Mouse (Mus musculus): Measurements from ENCODE around the gene Rnase2b. TPM values are rescaled to one million over a fixed set of nuclear protein-coding genes. Genes with fewer than 3 reads are reported as not detected.

Gene Rnase2b
- polyA plus RNA-seq, 1 experiment from 2014 or later, result not detected

- no peak for ATAC-seq (ENCODE audit: low FRiP score)
- Histone ChIP-seq H3K4me1 (no peaks in the 10 kb centered on the region), H3K4me3 (replicated peaks) (no peak within 1 kb of the TSS), H3K9ac (no peak within 1 kb of the TSS), H3K27ac (no peak within 1 kb of the TSS), H3K9me3 (no peaks in the 10 kb centered on the region), H3K27me3 (no peaks in the 10 kb centered on the region), H3K36me3 (replicated peaks) (no peaks in the 10 kb centered on the region), H3K4me2 (no peak within 1 kb of the TSS)
- WGBS, result 91% methylated on average over 2 of the region's 2 CpGs
Measured at GRCm38 (mm10) chr14:51203115-51203514, 41.1 kb downstream of the Rnase2b start, which contains the start of gene Ear14. TSS of gene Ear14 (plus strand) at chr14:51203391.

Other genes starting within 250 kb of the Rnase2b start
- 141 TPM in 2 replicates for gene Osgep, start 237.4 kb upstream of the Rnase2b start, polyA plus RNA-seq (2016; fragmentation: Nextera tagmentation; extraction: Ambion mirVana)
- gene Apex1, start 237.3 kb upstream of the Rnase2b start, polyA plus RNA-seq (2016; fragmentation: Nextera tagmentation; extraction: Ambion mirVana), result 346 and 350 TPM in 2 replicates
- 67.3 and 73.1 TPM in 2 replicates for gene Pip4p1, start 231.4 kb upstream of the Rnase2b start, polyA plus RNA-seq (2016; fragmentation: Nextera tagmentation; extraction: Ambion mirVana)
- gene Pnp, start 231.2 kb upstream of the Rnase2b start, polyA plus RNA-seq (2016; fragmentation: Nextera tagmentation; extraction: Ambion mirVana), result 43.8 and 44.3 TPM in 2 replicates
- not detected in 2 replicates for gene Gm49342, start 217.7 kb upstream of the Rnase2b start, polyA plus RNA-seq (2016; fragmentation: Nextera tagmentation; extraction: Ambion mirVana)
- 0.42 and 0.60 TPM in 2 replicates for gene Pnp2, start 206.3 kb upstream of the Rnase2b start, polyA plus RNA-seq (2016; fragmentation: Nextera tagmentation; extraction: Ambion mirVana)
- not detected in 2 replicates for gene Rnase10, start 154.5 kb upstream of the Rnase2b start, polyA plus RNA-seq (2016; fragmentation: Nextera tagmentation; extraction: Ambion mirVana)
- not detected in 2 replicates for gene Rnase9, start 120.4 kb upstream of the Rnase2b start, polyA plus RNA-seq (2016; fragmentation: Nextera tagmentation; extraction: Ambion mirVana)
- not detected in 2 replicates for gene Rnase11, start 112.1 kb upstream of the Rnase2b start, polyA plus RNA-seq (2016; fragmentation: Nextera tagmentation; extraction: Ambion mirVana)
- not detected in 2 replicates for gene Rnase12, start 104.6 kb upstream of the Rnase2b start, polyA plus RNA-seq (2016; fragmentation: Nextera tagmentation; extraction: Ambion mirVana)
- not detected in 2 replicates for gene Olfr750, start 87.8 kb upstream of the Rnase2b start, polyA plus RNA-seq (2016; fragmentation: Nextera tagmentation; extraction: Ambion mirVana)
- 8.3 and 9.1 TPM in 2 replicates for gene Rnase4, start 71.2 kb upstream of the Rnase2b start, polyA plus RNA-seq (2016; fragmentation: Nextera tagmentation; extraction: Ambion mirVana)
- 1.6 and 1.7 TPM in 2 replicates for gene Ang, start 71.1 kb upstream of the Rnase2b start, polyA plus RNA-seq (2016; fragmentation: Nextera tagmentation; extraction: Ambion mirVana)
- not detected in 2 replicates for gene Eddm3b, start 47.8 kb upstream of the Rnase2b start, polyA plus RNA-seq (2016; fragmentation: Nextera tagmentation; extraction: Ambion mirVana)
- 0.18 and 0.19 TPM in 2 replicates for gene Rnase6, start 38.4 kb upstream of the Rnase2b start, polyA plus RNA-seq (2016; fragmentation: Nextera tagmentation; extraction: Ambion mirVana)
- gene Rnase1, start 15.5 kb upstream of the Rnase2b start, polyA plus RNA-seq (2016; fragmentation: Nextera tagmentation; extraction: Ambion mirVana), result not detected in 2 replicates
- not detected in 2 replicates for gene Ang2, start 36.9 kb downstream of the Rnase2b start, polyA plus RNA-seq (2016; fragmentation: Nextera tagmentation; extraction: Ambion mirVana)
- not detected in 2 replicates for gene Ear14, start 41.1 kb downstream of the Rnase2b start, polyA plus RNA-seq (2016; fragmentation: Nextera tagmentation; extraction: Ambion mirVana)
- not detected in 2 replicates for gene Rnase2a, start 93.9 kb downstream of the Rnase2b start, polyA plus RNA-seq (2016; fragmentation: Nextera tagmentation; extraction: Ambion mirVana)
- not detected in 2 replicates for gene Gm7247, start 199.5 kb downstream of the Rnase2b start, polyA plus RNA-seq (2016; fragmentation: Nextera tagmentation; extraction: Ambion mirVana)
- gene Vmn2r88, start 248.6 kb downstream of the Rnase2b start, polyA plus RNA-seq (2016; fragmentation: Nextera tagmentation; extraction: Ambion mirVana), result not detected in 2 replicates